Mouse (Mus musculus) testis, postnatal 10 days (tissue): Measurements from ENCODE around the gene Spin1.
"Not testable (repeated sequence)": the region's sequence is repeated elsewhere in the genome, so short reads cannot be mapped to it uniquely, and the experiment has no call there.

Experiments
- DNase-seq: peaks from one replicate; pipeline ENCODE4 v3.0.0; 2021; ENCODE audit warnings: low spot score

Gene Spin1

GRCm38 (mm10) chr13:51094323-51095195, 6.1 kb upstream of the Spin1 start:
- no peak for DNase-seq

- no peak for DNase-seq
These were observed 5.4 kb upstream of the Spin1 start for GRCm38 (mm10) chr13:51095196-51095715.

- no peak for DNase-seq
These were observed 4.0 kb upstream of the Spin1 start for GRCm38 (mm10) chr13:51096644-51097043.

GRCm38 (mm10) chr13:51099560-51100232, 984 bp upstream of the Spin1 start:
- DNase-seq: no peak

GRCm38 (mm10) chr13:51101016-51101776, 516 bp downstream of the Spin1 start:
- DNase-seq: peak; percentile 82

GRCm38 (mm10) chr13:51101777-51102132, 1.1 kb downstream of the Spin1 start:
- no peak for DNase-seq

GRCm38 (mm10) chr13:51103111-51103725, 2.5 kb downstream of the Spin1 start:
- DNase-seq: no peak

GRCm38 (mm10) chr13:51103861-51104650, 3.4 kb downstream of the Spin1 start:
- no peak for DNase-seq

GRCm38 (mm10) chr13:51105861-51106655, 5.4 kb downstream of the Spin1 start:
- no peak for DNase-seq

GRCm38 (mm10) chr13:51106816-51107215, 6.1 kb downstream of the Spin1 start:
- no peak for DNase-seq

GRCm38 (mm10) chr13:51109517-51109916, 8.8 kb downstream of the Spin1 start:
- DNase-seq: no peak

GRCm38 (mm10) chr13:51114398-51114797, 13.7 kb downstream of the Spin1 start:
- not testable (repeated sequence) for DNase-seq

GRCm38 (mm10) chr13:51115762-51116161, 15.1 kb downstream of the Spin1 start:
- DNase-seq: no peak

GRCm38 (mm10) chr13:51120734-51121133, 20.1 kb downstream of the Spin1 start:
- no peak for DNase-seq

GRCm38 (mm10) chr13:51121966-51122365, 21.3 kb downstream of the Spin1 start:
- no peak for DNase-seq

- DNase-seq: no peak
These were observed 22.1 kb downstream of the Spin1 start for GRCm38 (mm10) chr13:51122771-51123170.

GRCm38 (mm10) chr13:51125357-51125756, 24.7 kb downstream of the Spin1 start:
- DNase-seq: no peak

- no peak for DNase-seq
These were observed 27.2 kb downstream of the Spin1 start for GRCm38 (mm10) chr13:51127906-51128305.

- no peak for DNase-seq
These were observed 27.7 kb downstream of the Spin1 start for GRCm38 (mm10) chr13:51128417-51128816.

GRCm38 (mm10) chr13:51131179-51131578, 30.5 kb downstream of the Spin1 start:
- DNase-seq: no peak
